Mouse (Mus musculus): ENCODE measurements around the gene Sphkap.

The Sphkap gene

GRCm38 (mm10) chr1:83297137-83298076 is 110.6 kb downstream of the Sphkap start:
- intact Hi-C loops (cut with DNase I): no loop called here

DNA sequence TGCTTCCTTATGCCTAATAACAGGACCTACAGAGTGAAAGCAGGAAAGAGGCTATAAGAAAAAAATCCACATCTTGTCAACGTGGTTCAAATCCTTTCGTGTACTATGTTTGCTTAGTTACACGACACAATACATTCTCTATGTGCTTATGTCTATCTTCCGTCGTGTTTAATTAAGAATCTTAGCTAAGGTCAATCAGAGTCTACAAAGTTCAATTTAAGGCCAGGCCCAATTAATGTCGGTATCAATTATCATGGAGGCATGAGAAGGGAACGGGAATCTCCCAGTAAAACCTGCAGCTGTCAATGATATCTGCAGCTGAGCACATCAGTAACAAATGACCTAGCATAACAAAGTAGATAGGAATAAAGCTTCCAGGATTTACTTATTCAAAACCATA is 122.1 kb downstream of the Sphkap start:
- intact Hi-C loops (cut with DNase I): no loop called here

DNA sequence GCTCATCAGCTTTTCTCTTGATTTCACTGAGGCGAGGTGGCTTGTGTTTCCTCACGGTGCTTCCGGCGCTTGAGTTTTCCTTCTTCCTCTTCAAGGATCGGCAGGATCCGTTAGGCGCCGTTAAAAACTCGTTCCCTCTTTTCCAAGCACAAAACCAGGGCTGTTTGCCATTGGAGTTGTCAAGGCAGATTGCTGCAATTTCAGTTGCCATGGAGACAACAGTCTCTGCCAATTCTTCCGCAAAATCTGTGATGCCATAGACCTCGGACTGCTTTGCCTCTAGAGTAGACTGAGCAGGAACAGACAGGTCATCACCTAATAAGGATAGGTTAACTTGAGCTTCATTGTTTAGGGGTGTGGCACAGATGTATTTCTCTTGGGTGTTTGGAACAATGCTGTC is 131.0 kb downstream of the Sphkap start:
- intact Hi-C loops (cut with DNase I): no loop called here

DNA sequence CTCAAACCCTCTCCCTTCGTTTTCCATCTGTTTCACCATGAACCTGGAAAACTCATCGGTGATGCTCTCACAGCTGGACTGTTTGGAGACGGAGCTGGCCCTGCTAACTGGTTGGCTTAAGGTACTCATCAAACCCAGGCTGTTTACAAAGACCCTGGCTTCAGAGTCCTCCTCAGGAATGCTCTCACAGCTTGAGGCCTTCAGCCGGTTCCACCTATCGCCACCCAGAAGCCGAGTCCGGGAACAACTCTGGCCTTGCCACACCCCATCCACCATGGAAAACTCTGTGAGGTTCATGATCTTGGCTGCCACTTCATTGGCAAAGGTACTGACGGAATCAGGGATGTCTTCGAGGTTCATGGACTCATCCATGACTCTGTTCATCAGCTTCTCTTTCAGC is 131.4 kb downstream of the Sphkap start:
- intact Hi-C loops (cut with DNase I): no loop called here

GRCm38 (mm10) chr1:83251746-83252145 is 156.3 kb downstream of the Sphkap start:
- intact Hi-C loops (cut with DNase I): no loop called here

DNA sequence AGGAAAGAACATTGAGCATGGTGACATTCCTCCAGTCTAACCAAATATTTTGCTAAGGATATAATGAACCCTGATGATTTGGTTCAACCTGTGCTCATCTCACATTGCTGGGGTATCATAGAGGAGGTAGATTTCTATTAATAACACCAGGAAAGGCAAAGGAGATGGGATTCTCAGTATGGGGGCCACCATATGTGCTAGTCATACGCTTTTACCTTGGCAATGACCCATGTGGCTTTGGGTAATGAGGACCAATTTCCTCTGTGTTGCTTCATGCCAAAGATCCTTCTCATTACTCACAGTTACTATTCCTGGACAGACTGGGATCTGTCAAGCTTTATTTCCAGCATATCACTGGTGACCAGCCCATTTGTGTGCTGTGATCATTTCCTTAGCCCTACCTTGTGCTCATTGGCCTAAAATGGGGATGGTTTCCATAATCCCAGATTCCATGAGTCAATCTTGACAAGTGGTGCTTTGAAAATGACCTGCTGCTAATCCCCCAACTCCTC is 159.7 kb downstream of the Sphkap start:
- intact Hi-C loops (cut with DNase I): no loop called here

GRCm38 (mm10) chr1:83227946-83228345 is 180.1 kb downstream of the Sphkap start:
- intact Hi-C loops (cut with DNase I): no loop called here

- intact Hi-C loops (cut with DNase I): no loop called here
These were observed 183.5 kb downstream of the Sphkap start for GRCm38 (mm10) chr1:83224423-83224960.

DNA sequence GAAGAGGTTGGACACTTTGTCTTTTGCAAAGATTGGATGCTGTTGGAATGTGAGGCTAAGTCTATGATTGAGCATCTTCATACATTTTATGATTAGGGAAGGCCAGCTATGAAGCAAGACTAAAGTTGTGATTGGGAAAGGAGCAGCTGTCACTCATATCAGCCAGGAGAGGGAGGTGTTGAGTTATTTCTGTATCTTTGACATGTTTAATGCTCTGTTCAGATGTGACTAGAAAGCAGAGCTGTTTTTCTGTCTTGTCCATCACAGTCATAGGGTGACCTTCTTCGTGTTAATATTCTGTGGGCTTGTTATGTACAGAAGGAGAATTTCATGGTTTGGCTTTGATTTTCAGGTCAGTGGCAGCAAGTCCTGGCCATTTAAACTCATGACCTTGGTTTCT is 184.9 kb downstream of the Sphkap start:
- intact Hi-C loops (cut with DNase I): no loop called here

GRCm38 (mm10) chr1:83218260-83218659 is 189.7 kb downstream of the Sphkap start:
- intact Hi-C loops (cut with DNase I): loop anchor here (2.0 kb wide), 1 partner anchor 499 kb away; no protein-coding TSS in a partner anchor

DNA sequence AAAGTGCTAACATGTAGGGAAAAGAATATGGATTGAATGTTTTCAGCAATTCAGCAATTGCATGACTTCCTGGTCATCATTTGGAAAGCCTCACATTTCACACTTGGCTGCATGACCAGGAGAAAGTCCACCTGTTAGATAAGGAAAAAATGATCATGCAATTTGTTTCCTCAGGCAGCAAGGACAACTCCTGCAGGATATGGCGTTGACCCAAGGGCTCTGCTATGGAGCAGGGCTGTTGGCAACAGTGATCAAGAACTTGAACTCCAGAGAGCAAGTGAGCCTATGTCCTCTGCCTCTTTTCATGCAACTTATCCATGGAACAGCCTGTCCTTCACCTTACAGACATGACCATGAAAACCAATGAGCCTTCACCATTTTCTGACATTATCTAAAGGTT is 198.0 kb downstream of the Sphkap start:
- intact Hi-C loops (cut with DNase I): no loop called here
